ENCODE assay signal across 30 mouse cellular contexts in genomic region chr7:99227267-99227666, GRCm38 (mm10). TPM values are rescaled to one million over a fixed set of nuclear protein-coding genes. Genes with fewer than 3 reads are reported as not detected.
DNase-seq lines count a peak whose midpoint lies in the region; ATAC-seq and TF ChIP-seq lines count a peak whose summit lies in the region.
"Had no signal": no experiment of that assay in that cellular context is flagged by ENCODE, and none has a peak within 500 bp of the region (broad histone marks: within the 10 kb centered on the region; RNA-seq: fewer than 3 reads in every experiment).

No protein-coding gene starts in this region.

- H3K9me3 ChIP-seq in liver, postnatal 0 days (ENCODE audit: low read length) = no peaks in the 10 kb centered on the region
- H3K9me3 ChIP-seq in lung, postnatal 0 days (ENCODE audit: low read length) = no peaks in the 10 kb centered on the region
- H3K9me3 ChIP-seq in intestine, postnatal 0 days (ENCODE audit: control insufficient read depth) = no peaks in the 10 kb centered on the region
- H3K9me3 ChIP-seq: embryonic facial prominence, embryonic 10.5 days; embryonic facial prominence, embryonic 13.5 days; forebrain, embryonic 10.5 days; forebrain, embryonic 13.5 days; heart, embryonic 13.5 days had no signal

- WGBS in liver, adult 2 months = 22% methylated on average over 4 of the region's 4 CpGs
- 61% methylated on average over 4 of the region's 4 CpGs for WGBS in liver, postnatal 0 days (ENCODE audit: insufficient replicate concordance)
- WGBS in lung, postnatal 0 days = 82% methylated on average over 4 of the region's 4 CpGs
- 77% methylated on average over 4 of the region's 4 CpGs for WGBS in lung, adult 2 months
- WGBS in intestine, postnatal 0 days = 69% methylated on average over 4 of the region's 4 CpGs

- H3K36me3 ChIP-seq in liver, adult 2 months (ENCODE audit: control insufficient read depth, insufficient read depth, low read length) = no peaks in the 10 kb centered on the region
- peaks cover 4% of the 10 kb centered on the region for H3K36me3 ChIP-seq in liver, postnatal 0 days (replicated peaks; ENCODE audit: insufficient read depth, low read length)
- H3K36me3 ChIP-seq in lung, postnatal 0 days (ENCODE audit: insufficient read depth, low read length) = no peaks in the 10 kb centered on the region
- H3K36me3 ChIP-seq in intestine, postnatal 0 days (ENCODE audit: control insufficient read depth, insufficient read depth) = peaks cover 23% of the 10 kb centered on the region
- H3K36me3 ChIP-seq: embryonic facial prominence, embryonic 13.5 days; heart, embryonic 13.5 days had no signal

- no peak for TF ChIP-seq EP300 in liver, postnatal 0 days (IDR thresholded peaks at IDR 0.05; ENCODE audit: low read depth)
- TF ChIP-seq EP300 in lung, postnatal 0 days (IDR thresholded peaks at IDR 0.05) = no peak

- peak overlapping the region; percentile 53; the same call in 1 of the 2 replicates for H3K9ac ChIP-seq in liver, adult 2 months (ENCODE audit: low read depth, low read length)
- H3K9ac ChIP-seq in liver, postnatal 0 days (replicated peaks) = no peak overlapping the region
- H3K9ac ChIP-seq in lung, postnatal 0 days (replicated peaks; ENCODE audit: low read depth) = no peak overlapping the region
- peak overlapping the region; percentile 7; the same call in 1 of the 2 replicates for H3K9ac ChIP-seq in intestine, postnatal 0 days (ENCODE audit: low read depth, low read length)
- H3K9ac ChIP-seq: embryonic facial prominence, embryonic 13.5 days; forebrain, embryonic 13.5 days; heart, embryonic 13.5 days; hindbrain, embryonic 14.5 days had no signal

- no peak overlapping the region for H3K4me3 ChIP-seq in liver, adult 2 months (ENCODE audit: insufficient read depth, low read depth, low read length)
- H3K4me3 ChIP-seq in liver, postnatal 0 days (ENCODE audit: low read depth, low read length) = no peak overlapping the region
- H3K4me3 ChIP-seq in lung, postnatal 0 days (ENCODE audit: low read depth, low read length) = no peak overlapping the region
- no peak overlapping the region for H3K4me3 ChIP-seq in lung, adult 2 months (replicated peaks; ENCODE audit: extremely low read depth, low read depth, low read length)
- H3K4me3 ChIP-seq in intestine, postnatal 0 days (ENCODE audit: low read depth, low read length) = no peak overlapping the region
- H3K4me3 ChIP-seq: embryonic facial prominence, embryonic 10.5 days; embryonic facial prominence, embryonic 13.5 days; erythroblast, embryonic 14.5 days; forebrain, embryonic 10.5 days; forebrain, embryonic 13.5 days; gastrocnemius, adult 2 months; heart, embryonic 13.5 days had no signal

- TF ChIP-seq POLR2A in liver, adult 2 months (IDR thresholded peaks at IDR 0.05; ENCODE audit: extremely low read depth, insufficient read depth, low read length) = no peak
- no peak for TF ChIP-seq POLR2A in lung, adult 2 months (IDR thresholded peaks at IDR 0.05; ENCODE audit: borderline replicate concordance, extremely low read depth, low read depth, low read length)

- no peak for ATAC-seq in liver, postnatal 0 days
- peak; percentile 51 for ATAC-seq in lung, postnatal 0 days
- peak; percentile 12; the same call in 1 of the 2 replicates for ATAC-seq in intestine, postnatal 0 days
- ATAC-seq: CD4-positive, CD25-positive, alpha-beta regulatory T cell, adult 4 months; forebrain, embryonic 13.5 days; forebrain, embryonic 16.5 days had no signal

- DNase-seq in liver, adult 2 months (ENCODE audit: extremely low read depth, low read depth, low spot score) = peak; percentile 98
- DNase-seq in liver, postnatal 0 days = no peak
- DNase-seq in lung, postnatal 0 days (ENCODE audit: low spot score) = peak; percentile 34
- DNase-seq in lung, adult 2 months = no peak
- DNase-seq in fat pad, adult 2 months (ENCODE audit: extremely low read depth, low read depth, low spot score) = peak; percentile 40
- DNase-seq in heart, adult 18-20 months = no peak
- no peak for DNase-seq in frontal cortex, postnatal 10 days (ENCODE audit: low spot score in 2 of 2)
- DNase-seq: adrenal gland, adult 8-10 months; adrenal gland, postnatal 25 days; cerebellum, adult 11-12 months; cerebellum, adult 8-10 months; cerebellum, postnatal 10 days; cerebellum, postnatal 36 days; embryo, embryonic 11 days; gastrocnemius, adult 2 months; gastrocnemius, postnatal 14 days; heart, adult 11 months; heart, postnatal 14 days; heart, postnatal 4 days had no signal

- no peaks in the 10 kb centered on the region for H3K27me3 ChIP-seq in liver, adult 2 months (ENCODE audit: control insufficient read depth, insufficient read depth, low read length)
- H3K27me3 ChIP-seq in liver, postnatal 0 days (ENCODE audit: insufficient read depth, low read length) = no peaks in the 10 kb centered on the region
- no peaks in the 10 kb centered on the region for H3K27me3 ChIP-seq in lung, postnatal 0 days (replicated peaks; ENCODE audit: insufficient read depth, low read length)
- no peaks in the 10 kb centered on the region for H3K27me3 ChIP-seq in intestine, postnatal 0 days (replicated peaks; ENCODE audit: control insufficient read depth, insufficient read depth, low read length)
- H3K27me3 ChIP-seq: embryonic facial prominence, embryonic 13.5 days; forebrain, embryonic 13.5 days; heart, embryonic 13.5 days had no signal

- no peak for TF ChIP-seq CTCF in liver, adult 2 months (IDR thresholded peaks at IDR 0.05; ENCODE audit: low read depth, low read length)
- TF ChIP-seq CTCF in liver, postnatal 0 days (IDR thresholded peaks at IDR 0.05; ENCODE audit: low read depth) = no peak
- TF ChIP-seq CTCF in lung, postnatal 0 days (IDR thresholded peaks at IDR 0.05) = no peak
- TF ChIP-seq CTCF in lung, adult 2 months (IDR thresholded peaks at IDR 0.05; ENCODE audit: insufficient read depth, low read length) = no peak
- no peak for TF ChIP-seq CTCF in intestine, postnatal 0 days (IDR thresholded peaks at IDR 0.05; ENCODE audit: low read depth)

- no peaks in the 10 kb centered on the region for H3K79me2 ChIP-seq in liver, adult 2 months (ENCODE audit: control insufficient read depth, insufficient read depth, low read length)

- peak overlapping the region; percentile 77 for H3K27ac ChIP-seq in liver, adult 2 months (replicated peaks; ENCODE audit: insufficient read depth, low read depth, low read length)
- no peak overlapping the region for H3K27ac ChIP-seq in liver, postnatal 0 days (ENCODE audit: low read depth)
- no peak overlapping the region for H3K27ac ChIP-seq in lung, postnatal 0 days (ENCODE audit: low read length)
- peak overlapping the region; percentile 93 for H3K27ac ChIP-seq in intestine, postnatal 0 days (ENCODE audit: low read depth, low read length)
- H3K27ac ChIP-seq: embryonic facial prominence, embryonic 10.5 days; embryonic facial prominence, embryonic 13.5 days; forebrain, embryonic 10.5 days; forebrain, embryonic 13.5 days; gastrocnemius, adult 2 months; heart, embryonic 13.5 days; hindbrain, embryonic 14.5 days had no signal

- no peak overlapping the region for H3K4me2 ChIP-seq in liver, postnatal 0 days (ENCODE audit: low read depth, low read length)
- H3K4me2 ChIP-seq in lung, postnatal 0 days (replicated peaks; ENCODE audit: low read depth, low read length) = no peak overlapping the region
- no peak overlapping the region for H3K4me2 ChIP-seq in intestine, postnatal 0 days (replicated peaks; ENCODE audit: low read depth)
- H3K4me2 ChIP-seq: embryonic facial prominence, embryonic 13.5 days; forebrain, embryonic 13.5 days; heart, embryonic 13.5 days; hindbrain, embryonic 14.5 days had no signal

- H3K4me1 ChIP-seq in liver, adult 2 months (ENCODE audit: control insufficient read depth, insufficient read depth, low read length) = peaks cover 41% of the 10 kb centered on the region
- H3K4me1 ChIP-seq in liver, postnatal 0 days (ENCODE audit: insufficient read depth) = peaks cover 21% of the 10 kb centered on the region
- no peaks in the 10 kb centered on the region for H3K4me1 ChIP-seq in lung, postnatal 0 days (ENCODE audit: insufficient read depth, low read depth, low read length)
- H3K4me1 ChIP-seq in lung, adult 2 months (ENCODE audit: control insufficient read depth, insufficient read depth, low read length) = no peaks in the 10 kb centered on the region
- peaks cover 10% of the 10 kb centered on the region for H3K4me1 ChIP-seq in intestine, postnatal 0 days (replicated peaks; ENCODE audit: control insufficient read depth, insufficient read depth, low read length)
- H3K4me1 ChIP-seq: embryonic facial prominence, embryonic 13.5 days; forebrain, embryonic 13.5 days; heart, embryonic 13.5 days had no signal

RNA-seq across cellular contexts. Expression of gene Mogat2, which starts 11.2 kb away (rescaled TPM):
- 0.20 and 0.74 TPM in 2 replicates for total RNA-seq in liver, adult 2 months (2014; rRNA removed)
- polyA plus RNA-seq in liver, adult 2 months (2012; rRNA removed) = 0.22 and 0.34 TPM in 2 replicates
- polyA plus RNA-seq in liver, postnatal 0 days (2015; fragmentation: Nextera tagmentation; extraction: Ambion mirVana) = 3.9 and 4.0 TPM in 2 replicates
- 0.27 and 0.55 TPM in 2 replicates for polyA plus RNA-seq in lung, postnatal 0 days (2015; fragmentation: Nextera tagmentation; extraction: Ambion mirVana)
- polyA plus RNA-seq in lung, adult 2 months (2012; rRNA removed) = 1.1 and 3.1 TPM in 2 replicates
- polyA plus RNA-seq in intestine, postnatal 0 days (2015; fragmentation: Nextera tagmentation; extraction: Ambion mirVana) = 362 and 402 TPM in 2 replicates
- not detected for total RNA-seq in heart, adult 18-20 months (2021)
- total RNA-seq: gastrocnemius, adult 2 months; heart, postnatal 14 days; heart, postnatal 4 days; MEL had no signal
- polyA plus RNA-seq: CD4-positive, CD25-positive, alpha-beta regulatory T cell, adult 4 months; erythroblast, embryonic 14.5 days had no signal

RNA-seq across cellular contexts. Expression of gene Map6, which starts 40.0 kb away (rescaled TPM):
- not detected in 2 replicates for total RNA-seq in liver, adult 2 months (2014; rRNA removed)
- 0.04 TPM in 1 of 2 replicates, not detected in the other for polyA plus RNA-seq in liver, adult 2 months (2012; rRNA removed)
- 0.06 TPM in 2 replicates for polyA plus RNA-seq in liver, postnatal 0 days (2015; fragmentation: Nextera tagmentation; extraction: Ambion mirVana)
- polyA plus RNA-seq in lung, postnatal 0 days (2015; fragmentation: Nextera tagmentation; extraction: Ambion mirVana) = 29.6 and 35.9 TPM in 2 replicates
- polyA plus RNA-seq in lung, adult 2 months (2012; rRNA removed) = 24.2 and 25.4 TPM in 2 replicates
- polyA plus RNA-seq in intestine, postnatal 0 days (2015; fragmentation: Nextera tagmentation; extraction: Ambion mirVana) = 3.7 and 4.1 TPM in 2 replicates
- total RNA-seq in heart, adult 18-20 months (2021) = 1 to 10 TPM; 3.7 to 5.1 TPM
- total RNA-seq: MEL had no signal
- polyA plus RNA-seq: erythroblast, embryonic 14.5 days had no signal

RNA-seq across cellular contexts. Expression of gene Dgat2, which starts 44.7 kb away (rescaled TPM):
- total RNA-seq in liver, adult 2 months (2014; rRNA removed) = 464 and 499 TPM in 2 replicates
- polyA plus RNA-seq in liver, adult 2 months (2012; rRNA removed) = 610 and 703 TPM in 2 replicates
- polyA plus RNA-seq in liver, postnatal 0 days (2015; fragmentation: Nextera tagmentation; extraction: Ambion mirVana) = 226 and 249 TPM in 2 replicates
- 14.6 and 15.3 TPM in 2 replicates for polyA plus RNA-seq in lung, postnatal 0 days (2015; fragmentation: Nextera tagmentation; extraction: Ambion mirVana)
- 93.7 and 100 TPM in 2 replicates for polyA plus RNA-seq in lung, adult 2 months (2012; rRNA removed)
- 1,614 and 1,691 TPM in 2 replicates for polyA plus RNA-seq in intestine, postnatal 0 days (2015; fragmentation: Nextera tagmentation; extraction: Ambion mirVana)
- total RNA-seq in heart, adult 18-20 months (2021) = 100 to 1,000 TPM; 343 to 377 TPM

Comparison
In these comparisons a context has a peak if more than half of its experiments do, and no peak if none do; other contexts are left out.
1. DNase-seq: peak in liver, adult 2 months (single experiment), lung, postnatal 0 days (single experiment) and fat pad, adult 2 months (single experiment); none in liver, postnatal 0 days (single experiment), lung, adult 2 months (single experiment), heart, adult 18-20 months (0 of 2) and frontal cortex, postnatal 10 days (0 of 2).
2. H3K27ac ChIP-seq: peak in liver, adult 2 months (single experiment) and intestine, postnatal 0 days (single experiment); none in liver, postnatal 0 days (single experiment) and lung, postnatal 0 days (single experiment).
3. H3K9ac ChIP-seq: peak in liver, adult 2 months (single experiment) and intestine, postnatal 0 days (single experiment); none in liver, postnatal 0 days (single experiment) and lung, postnatal 0 days (single experiment).
4. RNA of gene Mogat2, which starts 11.2 kb away (polyA plus RNA-seq): 362 to 402 TPM in intestine, postnatal 0 days; 3.9 to 4.0 TPM in liver, postnatal 0 days, 1.1 to 3.1 TPM in lung, adult 2 months, 0.27 to 0.55 TPM in lung, postnatal 0 days and 0.22 to 0.34 TPM in liver, adult 2 months; every median in the first group is over 10 times any median in the second.